Mouse (Mus musculus): ENCODE results near the gene Olfr812. TPM values are rescaled to one million over a fixed set of nuclear protein-coding genes. Genes with fewer than 3 reads are reported as not detected.

The Olfr812 gene
- polyA plus RNA-seq (2017; shearing (Covaris generic)) = not detected

GRCm38 (mm10) chr10:129845994-129846393, at the start of gene Olfr812:
Gene Olfr812 (minus strand): TSS chr10:129846094.

GRCm38 (mm10) chr10:129879751-129880150, 33.9 kb upstream of the Olfr812 start, which contains the start of gene Olfr814:
Gene Olfr814 (minus strand): TSS chr10:129879851.

GRCm38 (mm10) chr10:129855067-129855466, 9.2 kb upstream of the Olfr812 start, which contains the start of gene Olfr813:
Gene Olfr813 (plus strand): TSS chr10:129855367.

GRCm38 (mm10) chr10:129804296-129804695, 41.6 kb downstream of the Olfr812 start, which contains the start of gene Olfr811:
Gene Olfr811 (minus strand): TSS chr10:129804396.

GRCm38 (mm10) chr10:129794817-129795216, 51.1 kb downstream of the Olfr812 start, which contains the start of gene Olfr810:
Gene Olfr810 (minus strand): TSS chr10:129794917.

Other genes starting within 250 kb of the Olfr812 start
- gene Olfr796, start 233.5 kb downstream of the Olfr812 start, polyA plus RNA-seq (2017; shearing (Covaris generic)) = not detected
- 0.07 TPM for gene Olfr798, start 218.2 kb downstream of the Olfr812 start, polyA plus RNA-seq (2017; shearing (Covaris generic))
- not detected for gene Olfr799, start 208.6 kb downstream of the Olfr812 start, polyA plus RNA-seq (2017; shearing (Covaris generic))
- not detected for gene Olfr800, start 188.4 kb downstream of the Olfr812 start, polyA plus RNA-seq (2017; shearing (Covaris generic))
- gene Olfr801, start 172.2 kb downstream of the Olfr812 start, polyA plus RNA-seq (2017; shearing (Covaris generic)) = not detected
- gene Olfr802, start 157.9 kb downstream of the Olfr812 start, polyA plus RNA-seq (2017; shearing (Covaris generic)) = not detected
- not detected for gene Olfr803, start 151.8 kb downstream of the Olfr812 start, polyA plus RNA-seq (2017; shearing (Covaris generic))
- not detected for gene Olfr804, start 142.9 kb downstream of the Olfr812 start, polyA plus RNA-seq (2017; shearing (Covaris generic))
- not detected for gene Olfr805, start 116.7 kb downstream of the Olfr812 start, polyA plus RNA-seq (2017; shearing (Covaris generic))
- not detected for gene Olfr806, start 104.2 kb downstream of the Olfr812 start, polyA plus RNA-seq (2017; shearing (Covaris generic))
- not detected for gene Olfr807, start 88.3 kb downstream of the Olfr812 start, polyA plus RNA-seq (2017; shearing (Covaris generic))
- gene Olfr808, start 80.6 kb downstream of the Olfr812 start, polyA plus RNA-seq (2017; shearing (Covaris generic)) = not detected
- gene Olfr809, start 71.5 kb downstream of the Olfr812 start, polyA plus RNA-seq (2017; shearing (Covaris generic)) = not detected
- not detected for gene Olfr810, start 51.2 kb downstream of the Olfr812 start, polyA plus RNA-seq (2017; shearing (Covaris generic))
- gene Olfr811, start 41.7 kb downstream of the Olfr812 start, polyA plus RNA-seq (2017; shearing (Covaris generic)) = not detected
- not detected for gene Olfr813, start 9.3 kb upstream of the Olfr812 start, polyA plus RNA-seq (2017; shearing (Covaris generic))
- gene Olfr814, start 33.8 kb upstream of the Olfr812 start, polyA plus RNA-seq (2017; shearing (Covaris generic)) = not detected
- not detected for gene Olfr815, start 59.8 kb upstream of the Olfr812 start, polyA plus RNA-seq (2017; shearing (Covaris generic))
- gene Olfr816, start 69.5 kb upstream of the Olfr812 start, polyA plus RNA-seq (2017; shearing (Covaris generic)) = not detected
- gene Olfr818, start 103.0 kb upstream of the Olfr812 start, polyA plus RNA-seq (2017; shearing (Covaris generic)) = not detected
- gene Olfr819, start 121.2 kb upstream of the Olfr812 start, polyA plus RNA-seq (2017; shearing (Covaris generic)) = not detected
- gene Olfr247, start 130.0 kb upstream of the Olfr812 start, polyA plus RNA-seq (2017; shearing (Covaris generic)) = not detected
- gene Gm10310, start 139.0 kb upstream of the Olfr812 start, polyA plus RNA-seq (2017; shearing (Covaris generic)) = 0.06 TPM
- not detected for gene Olfr820, start 166.5 kb upstream of the Olfr812 start, polyA plus RNA-seq (2017; shearing (Covaris generic))
- not detected for gene Olfr821, start 184.3 kb upstream of the Olfr812 start, polyA plus RNA-seq (2017; shearing (Covaris generic))
- not detected for gene Olfr822, start 225.1 kb upstream of the Olfr812 start, polyA plus RNA-seq (2017; shearing (Covaris generic))

All from CD4-positive, CD25-positive, alpha-beta regulatory T cell, adult 9 weeks (primary cell).